Mouse (Mus musculus): ENCODE measurements at regions not wholly inside any gene's neighbourhood (a gene's known extent, or its start where the extent isn't known, plus 50 kb on each side); places are given as distances from the start of the nearest gene placed in this dataset.
"Not testable (repeated sequence)": the region's sequence is repeated elsewhere in the genome, so short reads cannot be mapped to it uniquely, and the experiment has no call there.

DNA sequence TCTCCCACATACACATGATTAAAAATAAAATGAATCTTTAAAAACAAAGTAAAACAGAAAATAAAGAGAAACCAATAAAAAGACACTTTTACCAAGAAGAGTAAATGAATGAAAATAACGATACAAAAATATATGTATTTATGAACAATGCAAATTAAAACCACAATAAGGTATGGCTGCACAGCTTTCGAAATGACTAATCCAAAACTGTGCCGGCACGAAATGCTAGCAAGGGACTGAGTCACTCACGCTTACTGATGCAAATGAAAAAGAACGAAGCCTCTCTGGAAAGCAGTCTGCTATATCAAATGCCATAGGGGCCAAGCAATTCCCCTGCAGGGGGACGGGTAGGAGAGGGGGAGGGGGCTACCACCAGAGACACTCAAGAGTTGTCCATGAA is 704.0 kb downstream of the 4930447A16Rik start:
- DNase-seq (ENCODE audit: low spot score), result no peak

DNA sequence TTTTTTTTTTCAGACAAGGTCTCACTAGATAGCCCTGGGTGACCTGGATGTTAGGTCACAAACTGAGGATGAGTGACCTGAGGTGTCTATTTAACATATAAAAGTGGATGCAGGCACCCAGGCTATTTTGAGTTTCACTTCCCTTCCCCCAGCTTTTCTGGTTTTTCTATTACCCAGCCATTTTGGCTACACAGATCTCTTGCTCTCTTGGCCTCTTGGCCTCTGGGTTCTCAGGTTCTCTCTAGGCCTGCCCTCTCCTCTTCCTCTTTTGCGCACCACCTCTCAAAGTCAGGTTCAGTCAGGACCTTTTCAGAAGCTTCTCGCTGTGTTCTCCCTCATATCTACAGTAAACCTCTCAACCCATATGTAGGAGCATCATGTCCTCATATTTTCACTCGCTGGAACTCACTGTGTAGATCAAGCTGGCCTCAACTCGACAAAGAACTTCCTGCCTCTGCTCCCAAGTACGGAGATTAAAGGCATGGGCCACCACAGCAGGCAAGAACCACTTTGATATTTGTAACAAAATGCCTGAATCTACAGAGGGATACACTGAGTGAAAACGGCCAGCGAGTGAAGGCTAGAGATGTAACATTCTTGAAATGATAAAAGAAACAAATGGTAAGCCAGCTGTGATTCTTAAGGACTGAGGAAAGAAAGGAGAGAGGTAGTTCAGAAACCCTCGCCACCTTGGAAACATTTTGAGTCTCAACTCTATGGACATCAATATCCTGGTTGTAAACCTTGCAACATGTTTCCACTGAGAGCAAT is 704.7 kb downstream of the 4930447A16Rik start:
- no peak for DNase-seq (ENCODE audit: low spot score)

DNA sequence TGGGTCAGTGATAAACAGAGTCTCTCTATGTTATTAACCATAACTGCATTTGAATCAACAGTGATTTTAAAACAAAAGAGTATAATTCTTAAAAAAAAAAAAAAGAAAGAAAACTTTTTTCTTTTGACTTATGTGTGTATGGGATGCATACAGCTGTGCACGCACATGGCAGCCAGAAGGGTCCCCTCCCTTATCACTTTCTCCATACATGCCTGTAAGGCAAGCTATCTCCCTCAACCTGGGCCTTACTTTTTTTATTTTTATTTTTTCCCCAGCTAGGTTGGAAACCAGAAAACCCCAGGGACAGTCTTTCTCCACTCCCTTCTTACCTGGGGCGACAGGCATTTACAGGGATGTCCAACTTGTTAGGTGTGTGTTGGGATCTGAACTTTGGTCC is 705.3 kb downstream of the 4930447A16Rik start:
- no peak for DNase-seq (ENCODE audit: low spot score)

DNA sequence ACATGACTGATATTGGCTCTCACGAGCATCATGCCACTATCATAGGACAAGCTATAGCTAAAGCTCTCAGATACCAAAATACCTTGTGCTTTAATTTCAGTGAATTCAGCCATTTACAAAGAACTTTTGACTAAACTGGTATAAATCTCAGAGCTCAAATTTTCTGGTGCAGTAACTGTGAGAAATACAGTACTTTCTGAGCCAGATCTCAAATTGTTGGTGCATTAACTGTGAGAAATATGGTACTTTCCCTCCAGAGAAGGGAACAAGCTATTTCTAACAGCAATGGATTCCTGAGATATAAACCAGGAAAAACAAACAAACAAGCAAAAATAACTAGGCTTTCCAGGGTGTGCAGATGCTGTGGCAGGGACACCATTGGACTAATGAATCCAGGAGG is 714.3 kb downstream of the 4930447A16Rik start:
- DNase-seq (ENCODE audit: low spot score), result no peak

- peak; percentile 5 for DNase-seq (ENCODE audit: low spot score)
These were observed 718.1 kb downstream of the 4930447A16Rik start for GRCm38 (mm10) chr15:38143495-38143894.

GRCm38 (mm10) chr15:38151654-38152053 is 726.3 kb downstream of the 4930447A16Rik start:
- no peak for DNase-seq (ENCODE audit: low spot score)

GRCm38 (mm10) chr15:38153821-38154220 is 728.5 kb downstream of the 4930447A16Rik start:
- not testable (repeated sequence) for DNase-seq (ENCODE audit: low spot score)

- DNase-seq (ENCODE audit: low spot score), result no peak
These were observed 733.8 kb downstream of the 4930447A16Rik start for GRCm38 (mm10) chr15:38159161-38159560.

- no peak for DNase-seq (ENCODE audit: low spot score)
These were observed 738.4 kb downstream of the 4930447A16Rik start for GRCm38 (mm10) chr15:38163721-38164120.

GRCm38 (mm10) chr15:38164848-38165247 is 739.5 kb downstream of the 4930447A16Rik start:
- DNase-seq (ENCODE audit: low spot score), result no peak

GRCm38 (mm10) chr15:38165881-38166445 is 740.6 kb downstream of the 4930447A16Rik start:
- DNase-seq (ENCODE audit: low spot score), result no peak

GRCm38 (mm10) chr15:38166476-38166875 is 741.1 kb downstream of the 4930447A16Rik start:
- DNase-seq (ENCODE audit: low spot score), result no peak

DNA sequence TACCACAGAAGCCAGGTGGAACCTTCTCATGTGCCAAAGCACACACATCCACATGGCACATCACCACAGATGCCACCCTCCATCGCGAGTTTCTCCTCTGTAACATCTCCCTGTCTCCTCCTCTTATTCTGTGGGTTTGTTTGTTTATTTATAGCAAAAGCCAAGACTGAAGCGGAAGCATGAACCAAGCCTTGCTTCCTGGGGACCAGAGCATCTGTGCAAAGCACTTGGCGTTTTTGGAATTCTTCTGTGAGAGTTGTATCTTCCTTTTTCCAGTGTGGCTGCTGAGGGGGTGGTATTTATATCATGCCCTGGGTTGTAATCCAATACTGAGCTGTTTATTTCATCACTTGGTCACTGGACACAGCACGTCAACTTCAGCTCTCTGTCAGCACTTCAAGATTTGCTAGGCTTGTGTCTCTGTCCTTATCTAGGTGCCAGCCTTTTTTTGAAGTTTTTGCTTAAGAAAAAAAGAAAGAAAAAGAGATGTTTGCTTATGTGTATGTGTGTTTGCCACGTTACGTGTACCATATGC is 742.3 kb downstream of the 4930447A16Rik start:
- no peak for DNase-seq (ENCODE audit: low spot score)

DNA sequence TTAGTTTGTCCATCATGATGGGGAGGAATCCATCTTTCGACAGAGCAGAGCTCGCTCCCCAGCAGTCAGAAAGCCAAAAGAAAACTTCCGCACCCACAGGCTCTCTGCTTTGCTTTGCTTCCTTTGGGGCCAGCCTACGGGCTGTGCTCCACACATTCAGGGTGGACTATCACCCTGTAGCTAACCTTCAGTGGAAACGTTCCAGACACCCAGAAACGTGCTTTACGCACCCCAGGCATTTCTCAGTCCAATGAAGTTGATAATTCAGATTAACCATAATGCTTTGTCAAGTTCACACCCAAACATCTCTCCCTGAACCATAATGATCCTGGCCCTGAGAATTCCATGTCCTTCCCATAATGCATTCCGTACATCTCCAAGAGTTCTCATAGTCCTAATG is 743.8 kb downstream of the 4930447A16Rik start:
- no peak for DNase-seq (ENCODE audit: low spot score)
